Mouse (Mus musculus): Measurements from ENCODE around the gene Rabif. TPM values are rescaled to one million over a fixed set of nuclear protein-coding genes. Genes with fewer than 3 reads are reported as not detected.
"Not testable (repeated sequence)": the region's sequence is repeated elsewhere in the genome, so short reads cannot be mapped to it uniquely, and the experiment has no call there.

Gene Rabif
- polyA plus RNA-seq, 1 experiment = 25.0 TPM

DNA sequence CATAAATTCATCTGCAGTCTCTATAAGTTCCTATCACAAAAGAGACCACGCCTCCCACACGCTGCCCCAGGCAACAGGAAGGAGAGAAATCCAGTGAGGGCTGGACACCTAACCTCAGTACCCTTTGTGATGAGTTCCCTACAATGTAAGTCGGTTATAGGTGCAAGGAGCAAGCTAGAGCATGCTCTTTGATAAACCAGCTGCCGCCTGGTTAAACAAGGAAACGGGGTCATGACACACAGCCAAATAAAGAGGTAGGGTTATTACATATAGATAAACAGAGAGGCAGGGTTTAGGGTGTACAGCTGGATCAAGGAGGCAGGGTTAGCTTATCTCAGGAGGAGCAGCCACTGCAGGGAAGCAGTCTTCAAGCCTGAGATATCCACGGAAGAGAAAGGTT lies 32.3 kb downstream of the Rabif start:
- 78% methylated on average over 6 of the region's 6 CpGs for WGBS
- TF ChIP-seq CTCF (IDR thresholded peaks at IDR 0.05; ENCODE audit: borderline replicate concordance, control insufficient read depth, extremely low read depth, insufficient read depth, low read length, poor library complexity) (no peak), POLR2A (IDR thresholded peaks at IDR 0.05; ENCODE audit: control insufficient read depth, extremely low read depth, insufficient read depth, low read length, poor library complexity) (no peak)
- Histone ChIP-seq H3K36me3 (ENCODE audit: control insufficient read depth, insufficient read depth, low read length) (no peaks in the 10 kb centered on the region), H3K4me3 (ENCODE audit: control insufficient read depth, insufficient read depth, low read length) (no peak overlapping the region), H3K27me3 (ENCODE audit: control insufficient read depth, insufficient read depth, low read length) (no peaks in the 10 kb centered on the region), H3K27ac (ENCODE audit: control insufficient read depth, insufficient read depth, low read length) (no peak overlapping the region), H3K4me1 (replicated peaks; ENCODE audit: control insufficient read depth, insufficient read depth, low read length) (peaks cover 3% of the 10 kb centered on the region)
- no peak for DNase-seq

DNA sequence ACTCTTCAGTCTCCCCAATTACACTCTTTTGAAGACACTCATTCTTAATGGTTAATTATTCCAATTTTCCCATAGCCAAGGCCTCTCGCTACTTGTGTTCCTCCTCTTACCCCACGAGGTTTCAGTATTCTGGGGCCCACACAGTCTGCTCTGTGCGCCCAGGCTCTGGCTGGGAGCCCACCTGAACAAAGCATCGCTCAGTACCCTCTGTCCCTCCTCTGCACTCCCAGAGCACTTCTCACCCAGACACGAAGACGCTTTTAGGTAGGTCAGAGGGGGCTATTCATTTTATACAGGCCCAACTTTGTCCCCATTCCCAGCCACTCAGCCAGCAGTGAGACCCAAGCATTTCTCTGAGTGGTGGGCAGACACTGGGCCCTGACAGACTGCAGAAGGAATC lies 36.2 kb downstream of the Rabif start:
- no peak for TF ChIP-seq POLR2A (IDR thresholded peaks at IDR 0.05; ENCODE audit: control insufficient read depth, extremely low read depth, insufficient read depth, low read length, poor library complexity)
- TF ChIP-seq CTCF (IDR thresholded peaks at IDR 0.05; ENCODE audit: borderline replicate concordance, control insufficient read depth, extremely low read depth, insufficient read depth, low read length, poor library complexity) = no peak
- Histone ChIP-seq H3K27ac (ENCODE audit: control insufficient read depth, insufficient read depth, low read length) (no peak overlapping the region), H3K36me3 (ENCODE audit: control insufficient read depth, insufficient read depth, low read length) (no peaks in the 10 kb centered on the region), H3K4me3 (ENCODE audit: control insufficient read depth, insufficient read depth, low read length) (no peak overlapping the region), H3K4me1 (replicated peaks; ENCODE audit: control insufficient read depth, insufficient read depth, low read length) (peaks cover 3% of the 10 kb centered on the region), H3K27me3 (ENCODE audit: control insufficient read depth, insufficient read depth, low read length) (no peaks in the 10 kb centered on the region)
- no peak for DNase-seq
- 85% methylated on average over 6 of the region's 6 CpGs for WGBS

DNA sequence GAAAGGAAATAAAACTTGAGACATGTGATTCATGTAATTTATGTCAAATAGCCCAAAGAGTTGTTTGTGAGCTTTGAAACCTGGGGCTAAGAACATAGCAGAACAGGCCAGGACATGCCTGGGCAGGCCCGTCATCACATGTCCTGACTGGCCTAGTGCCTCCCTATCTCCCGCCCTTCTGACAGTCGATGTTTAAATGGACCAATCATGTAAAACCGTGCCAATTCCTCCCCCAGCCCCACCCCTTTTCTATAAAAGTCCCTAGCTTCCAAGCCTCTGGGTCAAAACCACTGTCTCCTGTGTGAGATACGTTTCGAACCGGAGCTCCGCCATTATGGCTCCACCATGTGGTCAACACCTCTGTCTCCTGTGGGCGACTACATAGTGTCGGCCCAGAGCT lies 39.3 kb downstream of the Rabif start:
- H3K4me3 ChIP-seq (ENCODE audit: control insufficient read depth, insufficient read depth, low read length); H3K4me1 ChIP-seq (replicated peaks; ENCODE audit: control insufficient read depth, insufficient read depth, low read length); H3K27me3 ChIP-seq (ENCODE audit: control insufficient read depth, insufficient read depth, low read length); DNase-seq; H3K27ac ChIP-seq (ENCODE audit: control insufficient read depth, insufficient read depth, low read length); H3K36me3 ChIP-seq (ENCODE audit: control insufficient read depth, insufficient read depth, low read length): not testable (repeated sequence)
- WGBS = 97% methylated on average over 10 of the region's 10 CpGs

DNA sequence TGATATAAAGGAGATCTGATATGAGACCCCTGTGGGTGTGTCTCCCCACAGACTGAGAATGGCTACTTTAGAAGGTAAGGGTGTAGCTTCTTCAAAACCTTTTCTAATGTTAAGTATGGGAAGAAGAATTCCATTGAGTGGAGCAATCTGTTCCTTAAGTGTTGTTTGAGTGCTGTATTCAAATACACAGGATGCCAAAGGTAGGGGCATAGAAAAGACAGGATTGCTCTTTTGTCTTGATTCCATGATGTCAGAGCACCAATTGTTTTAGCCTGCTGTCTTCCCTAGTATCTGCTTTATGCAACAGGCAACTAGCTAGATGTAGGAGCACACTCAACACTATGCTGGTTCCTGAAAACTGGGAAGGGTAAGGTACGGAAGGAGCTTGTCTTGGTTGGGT lies 40.6 kb downstream of the Rabif start:
- DNase-seq = no peak
- Histone ChIP-seq H3K4me1 (replicated peaks; ENCODE audit: control insufficient read depth, insufficient read depth, low read length) (no peaks in the 10 kb centered on the region), H3K4me3 (ENCODE audit: control insufficient read depth, insufficient read depth, low read length) (no peak overlapping the region), H3K27ac (ENCODE audit: control insufficient read depth, insufficient read depth, low read length) (no peak overlapping the region), H3K27me3 (ENCODE audit: control insufficient read depth, insufficient read depth, low read length) (no peaks in the 10 kb centered on the region), H3K36me3 (ENCODE audit: control insufficient read depth, insufficient read depth, low read length) (no peaks in the 10 kb centered on the region)
- no peak for TF ChIP-seq POLR2A (IDR thresholded peaks at IDR 0.05; ENCODE audit: control insufficient read depth, extremely low read depth, insufficient read depth, low read length, poor library complexity)
- TF ChIP-seq CTCF (IDR thresholded peaks at IDR 0.05; ENCODE audit: borderline replicate concordance, control insufficient read depth, extremely low read depth, insufficient read depth, low read length, poor library complexity) = no peak
- 100% methylated on average over 1 of the region's 1 CpGs for WGBS

DNA sequence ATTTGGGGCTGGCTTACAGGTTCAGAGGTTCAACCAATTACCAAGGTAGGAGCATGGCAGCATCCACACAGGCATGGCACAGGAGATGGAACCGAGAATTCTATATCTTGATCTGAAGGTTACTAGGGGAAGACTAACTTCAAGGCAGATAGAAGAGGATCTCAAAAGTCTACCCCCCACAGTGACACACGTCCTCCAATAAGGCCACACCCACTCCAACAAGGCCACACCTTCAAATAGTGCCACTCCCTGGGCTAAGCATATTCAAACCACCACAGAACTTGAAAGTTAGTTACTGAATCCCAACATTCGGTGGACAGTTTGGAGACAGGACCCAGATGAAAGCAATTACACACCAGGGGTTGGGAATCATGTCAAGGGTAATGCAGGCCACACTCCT lies 41.1 kb downstream of the Rabif start:
- 80% methylated on average over 3 of the region's 3 CpGs for WGBS
- no peaks in the 10 kb centered on the region for H3K27me3 ChIP-seq (ENCODE audit: control insufficient read depth, insufficient read depth, low read length)
- H3K36me3 ChIP-seq (ENCODE audit: control insufficient read depth, insufficient read depth, low read length) = no peaks in the 10 kb centered on the region
- no peak overlapping the region for H3K4me3 ChIP-seq (ENCODE audit: control insufficient read depth, insufficient read depth, low read length)
- H3K4me1 ChIP-seq (replicated peaks; ENCODE audit: control insufficient read depth, insufficient read depth, low read length) = no peaks in the 10 kb centered on the region
- DNase-seq = no peak
- no peak overlapping the region for H3K27ac ChIP-seq (ENCODE audit: control insufficient read depth, insufficient read depth, low read length)
- no peak for TF ChIP-seq POLR2A (IDR thresholded peaks at IDR 0.05; ENCODE audit: control insufficient read depth, extremely low read depth, insufficient read depth, low read length, poor library complexity)

DNA sequence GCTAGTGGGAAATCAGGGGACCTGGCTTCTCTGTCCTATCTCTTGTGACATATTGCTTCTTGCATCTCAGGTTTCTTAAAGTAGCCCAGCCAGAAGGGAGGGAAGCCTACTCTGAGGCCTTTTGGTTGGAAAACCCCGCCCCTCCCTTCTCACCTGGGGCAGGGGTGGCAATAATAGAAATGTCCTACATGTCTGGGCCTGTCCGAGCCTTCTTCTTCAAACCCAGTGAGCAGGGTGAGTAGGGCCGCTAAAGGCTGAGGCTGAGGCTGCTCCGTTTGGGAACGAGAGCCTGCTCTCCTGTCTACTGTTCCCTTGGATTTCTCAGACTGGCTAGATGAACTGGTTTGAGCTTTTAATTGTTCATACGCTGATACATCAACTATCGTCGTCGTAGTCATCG lies 46.2 kb downstream of the Rabif start:
- no peak for TF ChIP-seq CTCF (IDR thresholded peaks at IDR 0.05; ENCODE audit: borderline replicate concordance, control insufficient read depth, extremely low read depth, insufficient read depth, low read length, poor library complexity)
- no peak for TF ChIP-seq POLR2A (IDR thresholded peaks at IDR 0.05; ENCODE audit: control insufficient read depth, extremely low read depth, insufficient read depth, low read length, poor library complexity)
- H3K4me3 ChIP-seq (ENCODE audit: control insufficient read depth, insufficient read depth, low read length) = no peak overlapping the region

DNA sequence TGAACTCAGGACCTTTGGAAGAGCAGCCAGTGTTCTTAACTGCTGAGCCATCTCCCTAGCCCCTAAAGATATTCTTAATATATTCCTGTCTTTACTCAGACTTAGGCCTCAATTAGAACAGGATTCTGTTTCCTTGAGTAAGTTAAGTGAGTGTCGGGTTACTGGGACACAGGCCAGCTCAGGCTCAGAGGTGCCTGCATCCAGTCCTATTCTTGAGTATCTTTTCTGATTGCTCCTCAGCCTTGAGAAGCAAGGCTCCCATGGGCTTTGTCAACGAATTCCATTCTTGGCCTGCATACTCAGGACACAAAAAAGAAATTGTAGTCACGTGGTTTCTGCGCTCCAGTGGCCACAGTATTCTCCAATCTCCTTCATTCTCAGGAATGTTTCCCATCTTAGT lies 53.8 kb downstream of the Rabif start:
- H3K4me1 ChIP-seq (replicated peaks; ENCODE audit: control insufficient read depth, insufficient read depth, low read length) = no peaks in the 10 kb centered on the region
- WGBS = 95% methylated on average over 4 of the region's 4 CpGs
- no peaks in the 10 kb centered on the region for H3K27me3 ChIP-seq (ENCODE audit: control insufficient read depth, insufficient read depth, low read length)
- no peak for DNase-seq
- TF ChIP-seq CTCF (IDR thresholded peaks at IDR 0.05; ENCODE audit: borderline replicate concordance, control insufficient read depth, extremely low read depth, insufficient read depth, low read length, poor library complexity) = no peak
- no peak for TF ChIP-seq POLR2A (IDR thresholded peaks at IDR 0.05; ENCODE audit: control insufficient read depth, extremely low read depth, insufficient read depth, low read length, poor library complexity)
- no peak overlapping the region for H3K27ac ChIP-seq (ENCODE audit: control insufficient read depth, insufficient read depth, low read length)
- no peak overlapping the region for H3K4me3 ChIP-seq (ENCODE audit: control insufficient read depth, insufficient read depth, low read length)
- no peaks in the 10 kb centered on the region for H3K36me3 ChIP-seq (ENCODE audit: control insufficient read depth, insufficient read depth, low read length)

More for the DNA sequence above, 46.2 kb downstream of the Rabif start:
- no peaks in the 10 kb centered on the region for H3K27me3 ChIP-seq (ENCODE audit: control insufficient read depth, insufficient read depth, low read length)
- no peak for DNase-seq
- 95% methylated on average over 10 of the region's 10 CpGs for WGBS
- H3K36me3 ChIP-seq (ENCODE audit: control insufficient read depth, insufficient read depth, low read length) = no peaks in the 10 kb centered on the region
- no peak overlapping the region for H3K27ac ChIP-seq (ENCODE audit: control insufficient read depth, insufficient read depth, low read length)
- H3K4me1 ChIP-seq (replicated peaks; ENCODE audit: control insufficient read depth, insufficient read depth, low read length) = no peaks in the 10 kb centered on the region
